ENCODE assay signal across 18 mouse cellular contexts in genomic region chr3:58663970-58664369, GRCm38 (mm10). TPM values are rescaled to one million over a fixed set of nuclear protein-coding genes. Genes with fewer than 3 reads are reported as not detected.
"Had no signal": no experiment of that assay in that cellular context is flagged by ENCODE, and none has a peak within 500 bp of the region (broad histone marks: within the 10 kb centered on the region; RNA-seq: fewer than 3 reads in every experiment).

No protein-coding gene starts in this region.

- DNase-seq: lung, adult 18-20 months; lung, embryonic 14.5 days; lung, postnatal 10 days; lung, postnatal 4 days; midbrain, embryonic 14.5 days; retina, postnatal 1 day; right cerebral cortex, adult 18-20 months; right cerebral cortex, postnatal 25 days; thymus, adult 2 months; thymus, postnatal 25 days; thymus, postnatal 4 days had no signal

RNA-seq across cellular contexts. Expression of gene Erich6, which starts 27.0 kb away (rescaled TPM):
- total RNA-seq: megakaryocyte, adult 5-6 weeks; megakaryocyte-erythroid progenitor cell, adult 5-6 weeks had no signal
- polyA plus RNA-seq: lung, embryonic 14.5 days; lung, embryonic 16.5 days; neural tube, embryonic 11.5 days; neural tube, embryonic 15.5 days; spleen, adult 2 months; stomach, embryonic 15.5 days; thymus, adult 2 months had no signal
